11 mouse cellular contexts compared by ENCODE assay signal in the genomic region with DNA sequence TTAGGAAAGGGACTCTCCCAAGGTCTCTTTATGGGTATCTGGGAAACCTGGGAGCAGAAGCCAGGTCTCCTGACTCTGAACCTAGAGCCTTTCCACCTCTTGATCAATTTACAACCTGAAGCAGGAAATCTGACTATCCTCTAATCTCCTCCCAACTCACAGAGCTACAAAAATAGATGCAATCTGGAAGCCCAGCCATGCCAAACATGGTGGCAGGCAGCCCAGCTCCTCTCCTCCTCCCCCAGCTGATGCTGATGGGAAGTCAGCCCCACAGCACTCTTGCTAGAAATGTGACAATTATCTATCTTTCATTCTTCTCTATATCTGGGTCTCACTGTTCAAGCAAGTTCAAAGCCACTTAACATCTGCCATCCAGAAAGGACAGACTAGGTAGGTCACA.
DNase-seq lines count a peak whose midpoint lies in the region; ATAC-seq lines count a peak whose summit lies in the region.
"Had no signal": no experiment of that assay in that cellular context is flagged by ENCODE, and none has a peak within 500 bp of the region (broad histone marks: within the 10 kb centered on the region; RNA-seq: fewer than 3 reads in every experiment).

No protein-coding gene starts in this region.

- no peaks in the 10 kb centered on the region for H3K4me1 ChIP-seq in forebrain, embryonic 13.5 days
- H3K4me1 ChIP-seq in forebrain, embryonic 10.5 days = no peaks in the 10 kb centered on the region
- no peaks in the 10 kb centered on the region for H3K4me1 ChIP-seq in forebrain, embryonic 16.5 days (replicated peaks; ENCODE audit: control insufficient read depth, insufficient read depth, low read length)
- H3K4me1 ChIP-seq in liver, embryonic 12.5 days = no peaks in the 10 kb centered on the region
- H3K4me1 ChIP-seq: neural tube, embryonic 13.5 days; stomach, embryonic 15.5 days had no signal

- H3K9ac ChIP-seq in forebrain, embryonic 13.5 days = no peak overlapping the region
- H3K9ac ChIP-seq in forebrain, embryonic 16.5 days (replicated peaks; ENCODE audit: low read depth, low read length) = no peak overlapping the region
- H3K9ac ChIP-seq in liver, embryonic 12.5 days = no peak overlapping the region
- H3K9ac ChIP-seq: neural tube, embryonic 13.5 days; stomach, embryonic 15.5 days had no signal

- no peak for DNase-seq in forebrain, embryonic 10.5 days (ENCODE audit: extremely low spot score, low spot score)
- peak; percentile 73 to 87 for DNase-seq in layer of hippocampus, adult 8-10 months (ENCODE audit: low spot score in 2 of 2)
- peak; percentile 82 for DNase-seq in right cerebral cortex, adult 18-20 months
- DNase-seq in adrenal gland, adult 2 months = no peak
- DNase-seq in spleen, postnatal 14 days (ENCODE audit: low spot score in 2 of 2) = no peak

- H3K4me2 ChIP-seq in forebrain, embryonic 13.5 days = no peak overlapping the region
- H3K4me2 ChIP-seq in forebrain, embryonic 16.5 days (ENCODE audit: low read length) = no peak overlapping the region
- H3K4me2 ChIP-seq in liver, embryonic 12.5 days = no peak overlapping the region
- H3K4me2 ChIP-seq: neural tube, embryonic 13.5 days; stomach, embryonic 15.5 days had no signal

- H3K9me3 ChIP-seq in forebrain, embryonic 13.5 days (replicated peaks) = no peaks in the 10 kb centered on the region
- no peaks in the 10 kb centered on the region for H3K9me3 ChIP-seq in forebrain, embryonic 10.5 days
- no peaks in the 10 kb centered on the region for H3K9me3 ChIP-seq in forebrain, embryonic 16.5 days (ENCODE audit: control insufficient read depth, low read length)
- H3K9me3 ChIP-seq in liver, embryonic 12.5 days (replicated peaks) = no peaks in the 10 kb centered on the region
- H3K9me3 ChIP-seq: neural tube, embryonic 13.5 days; stomach, embryonic 15.5 days had no signal

- H3K36me3 ChIP-seq in forebrain, embryonic 13.5 days (ENCODE audit: poor library complexity, severe bottlenecking) = no peaks in the 10 kb centered on the region
- H3K36me3 ChIP-seq in forebrain, embryonic 10.5 days (replicated peaks) = no peaks in the 10 kb centered on the region
- H3K36me3 ChIP-seq in forebrain, embryonic 16.5 days (ENCODE audit: control insufficient read depth, insufficient read depth) = no peaks in the 10 kb centered on the region
- H3K36me3 ChIP-seq in liver, embryonic 12.5 days = no peaks in the 10 kb centered on the region
- H3K36me3 ChIP-seq: neural tube, embryonic 13.5 days; stomach, embryonic 15.5 days had no signal

- ATAC-seq in forebrain, embryonic 13.5 days = peak; percentile 43; the same call in 1 of the 2 replicates
- peak; percentile 84 for ATAC-seq in forebrain, embryonic 16.5 days
- no peak for ATAC-seq in liver, embryonic 12.5 days

- H3K27ac ChIP-seq in forebrain, embryonic 13.5 days = no peak overlapping the region
- no peak overlapping the region for H3K27ac ChIP-seq in forebrain, embryonic 10.5 days
- H3K27ac ChIP-seq in forebrain, embryonic 16.5 days (ENCODE audit: low read length) = peak overlapping the region; percentile 65
- H3K27ac ChIP-seq in liver, embryonic 12.5 days = no peak overlapping the region
- H3K27ac ChIP-seq: macrophage; neural tube, embryonic 13.5 days; stomach, embryonic 15.5 days had no signal

- no peak overlapping the region for H3K4me3 ChIP-seq in forebrain, embryonic 13.5 days
- H3K4me3 ChIP-seq in forebrain, embryonic 10.5 days = no peak overlapping the region
- no peak overlapping the region for H3K4me3 ChIP-seq in forebrain, embryonic 16.5 days (replicated peaks; ENCODE audit: low read length)
- H3K4me3 ChIP-seq in liver, embryonic 12.5 days = no peak overlapping the region
- H3K4me3 ChIP-seq: neural tube, embryonic 13.5 days; stomach, embryonic 15.5 days had no signal

- no peaks in the 10 kb centered on the region for H3K27me3 ChIP-seq in forebrain, embryonic 13.5 days
- H3K27me3 ChIP-seq in forebrain, embryonic 10.5 days (ENCODE audit: poor library complexity, severe bottlenecking) = no peaks in the 10 kb centered on the region
- H3K27me3 ChIP-seq in forebrain, embryonic 16.5 days (replicated peaks; ENCODE audit: control insufficient read depth, insufficient read depth, low read length) = no peaks in the 10 kb centered on the region
- no peaks in the 10 kb centered on the region for H3K27me3 ChIP-seq in liver, embryonic 12.5 days (replicated peaks)
- H3K27me3 ChIP-seq: neural tube, embryonic 13.5 days; stomach, embryonic 15.5 days had no signal

Comparison
In these comparisons a context has a peak if more than half of its experiments do, and no peak if none do; other contexts are left out.
1. DNase-seq: peak in layer of hippocampus, adult 8-10 months (2 of 2) and right cerebral cortex, adult 18-20 months (single experiment); none in forebrain, embryonic 10.5 days (single experiment), adrenal gland, adult 2 months (single experiment) and spleen, postnatal 14 days (0 of 2).